Mouse (Mus musculus) gastrocnemius, adult 2 months (tissue): ENCODE measurements around the gene Trp53i11. TPM values are rescaled to one million over a fixed set of nuclear protein-coding genes. Genes with fewer than 3 reads are reported as not detected.
A peak's percentile ranks its signal among the peaks of the same experiment; 100 is the strongest.

Experiments
- DNase-seq: peaks from one replicate; pipeline ENCODE4 v3.0.0; 2022
- H3K27ac ChIP-seq: fragments of 200-600 bp; 2 replicates; pipeline ENCODE4 v1.8.1; 2022; ENCODE audit warnings: mild to moderate bottlenecking
- H3K4me3 ChIP-seq: fragments of 200-600 bp; 2 replicates; pipeline ENCODE4 v1.8.1; 2022; ENCODE audit warnings: mild to moderate bottlenecking, moderate library complexity
- CTCF ChIP-seq: fragments of 200-600 bp; IDR thresholded peaks from 2 replicates; pipeline ENCODE4 v1.8.1; 2022; ENCODE audit warnings: antibody characterized with exemption, mild to moderate bottlenecking, moderate library complexity
- intact Hi-C: fragments of 180-260 bp; cut with DNase I; formaldehyde crosslinking; loops from one replicate; pipeline ENCODE4 v1.15.1; 2025
- total RNA-seq, 2 experiments: library from RNA; stranded (reverse); gene quantifications; 2 replicates each; pipeline ENCODE4 v1.2.3; 2021

The Trp53i11 gene
- total RNA-seq, 2 experiments from 2014 or later: 3.4 to 6.1 TPM

GRCm38 (mm10) chr2:93242166-93242565, 54.8 kb downstream of the Trp53i11 start:
- intact Hi-C loops: no loop called here
- no peak overlapping the region for H3K27ac ChIP-seq
- no peak overlapping the region for H3K4me3 ChIP-seq
- DNase-seq: peak; percentile 54
- TF ChIP-seq CTCF: no peak

- intact Hi-C loops: no loop called here
- TF ChIP-seq CTCF: no peak
- Histone ChIP-seq H3K4me3 (no peak overlapping the region), H3K27ac (no peak overlapping the region)
- DNase-seq: no peak
These were observed 56.2 kb downstream of the Trp53i11 start for GRCm38 (mm10) chr2:93243439-93244089.

- TF ChIP-seq CTCF: no peak
- H3K4me3 ChIP-seq: no peak overlapping the region
- no peak overlapping the region for H3K27ac ChIP-seq
- intact Hi-C loops: no loop called here
- DNase-seq: no peak
These were observed 56.7 kb downstream of the Trp53i11 start for GRCm38 (mm10) chr2:93244090-93244443.

GRCm38 (mm10) chr2:93249058-93249457, 61.7 kb downstream of the Trp53i11 start:
- no peak overlapping the region for H3K4me3 ChIP-seq
- DNase-seq: no peak
- H3K27ac ChIP-seq: no peak overlapping the region
- intact Hi-C loops: no loop called here
- TF ChIP-seq CTCF: no peak

GRCm38 (mm10) chr2:93250611-93251010, 63.3 kb downstream of the Trp53i11 start:
- Histone ChIP-seq H3K4me3 (no peak overlapping the region), H3K27ac (no peak overlapping the region)
- DNase-seq: no peak
- TF ChIP-seq CTCF: no peak
- intact Hi-C loops: no loop called here

Other genes with a start within 250 kb of the Trp53i11 start
- gene Prdm11, start 141.4 kb upstream of the Trp53i11 start, total RNA-seq: under 1 TPM; 0.77 to 0.81 TPM
- 1 to 10 TPM; 1.5 to 2.4 TPM for gene Tspan18, start 147.0 kb downstream of the Trp53i11 start, total RNA-seq